Mouse (Mus musculus): ENCODE data around the gene Flad1.

Flad1 gene

GRCm38 (mm10) chr3:89395806-89396653 is 15.6 kb downstream of the Flad1 start:
- DNase-seq (ENCODE audit: low spot score): peak; percentile 87

GRCm38 (mm10) chr3:89395419-89395805 is 16.3 kb downstream of the Flad1 start:
- peak; percentile 37 for DNase-seq (ENCODE audit: low spot score)

- DNase-seq (ENCODE audit: low spot score): peak; percentile 89
Measured at GRCm38 (mm10) chr3:89394894-89395256, 16.8 kb downstream of the Flad1 start.

GRCm38 (mm10) chr3:89394006-89394893 is 17.4 kb downstream of the Flad1 start, which contains the start of gene Zbtb7b:
Gene Zbtb7b, minus strand, starts transcription at chr3:89394776.
- peak; percentile 85 for DNase-seq (ENCODE audit: low spot score)

- peak; percentile 98 for DNase-seq (ENCODE audit: low spot score)
Measured at GRCm38 (mm10) chr3:89393605-89394004, 18.1 kb downstream of the Flad1 start.

- DNase-seq (ENCODE audit: low spot score): peak; percentile 43
Measured at GRCm38 (mm10) chr3:89392871-89393311, 18.8 kb downstream of the Flad1 start.

- DNase-seq (ENCODE audit: low spot score): peak; percentile 74
Measured at GRCm38 (mm10) chr3:89391663-89392511, 19.8 kb downstream of the Flad1 start.

GRCm38 (mm10) chr3:89390699-89391662 is 20.7 kb downstream of the Flad1 start:
- DNase-seq (ENCODE audit: low spot score): peak; percentile 63

- peak; percentile 76 for DNase-seq (ENCODE audit: low spot score)
Measured at GRCm38 (mm10) chr3:89390111-89390515, 21.6 kb downstream of the Flad1 start.

GRCm38 (mm10) chr3:89388901-89389740 is 22.5 kb downstream of the Flad1 start:
- peak; percentile 63 for DNase-seq (ENCODE audit: low spot score)

- peak; percentile 66 for DNase-seq (ENCODE audit: low spot score)
Measured at GRCm38 (mm10) chr3:89388134-89388881, 23.4 kb downstream of the Flad1 start.

- DNase-seq (ENCODE audit: low spot score): no peak
Measured at GRCm38 (mm10) chr3:89387632-89388031, 24.0 kb downstream of the Flad1 start.

GRCm38 (mm10) chr3:89386438-89387420 is 24.9 kb downstream of the Flad1 start:
- no peak for DNase-seq (ENCODE audit: low spot score)

- DNase-seq (ENCODE audit: low spot score): no peak
Measured at GRCm38 (mm10) chr3:89385451-89385850, 26.2 kb downstream of the Flad1 start.

- no peak for DNase-seq (ENCODE audit: low spot score)
Measured at GRCm38 (mm10) chr3:89384331-89385076, 27.2 kb downstream of the Flad1 start.

- DNase-seq (ENCODE audit: low spot score): no peak
Measured at GRCm38 (mm10) chr3:89383651-89384255, 27.9 kb downstream of the Flad1 start.
